Mouse (Mus musculus): ENCODE results near the gene Cbr2. TPM values are rescaled to one million over a fixed set of nuclear protein-coding genes. Genes with fewer than 3 reads are reported as not detected.

Gene Cbr2
- polyA plus RNA-seq, 1 experiment, result 5.8 TPM

DNA sequence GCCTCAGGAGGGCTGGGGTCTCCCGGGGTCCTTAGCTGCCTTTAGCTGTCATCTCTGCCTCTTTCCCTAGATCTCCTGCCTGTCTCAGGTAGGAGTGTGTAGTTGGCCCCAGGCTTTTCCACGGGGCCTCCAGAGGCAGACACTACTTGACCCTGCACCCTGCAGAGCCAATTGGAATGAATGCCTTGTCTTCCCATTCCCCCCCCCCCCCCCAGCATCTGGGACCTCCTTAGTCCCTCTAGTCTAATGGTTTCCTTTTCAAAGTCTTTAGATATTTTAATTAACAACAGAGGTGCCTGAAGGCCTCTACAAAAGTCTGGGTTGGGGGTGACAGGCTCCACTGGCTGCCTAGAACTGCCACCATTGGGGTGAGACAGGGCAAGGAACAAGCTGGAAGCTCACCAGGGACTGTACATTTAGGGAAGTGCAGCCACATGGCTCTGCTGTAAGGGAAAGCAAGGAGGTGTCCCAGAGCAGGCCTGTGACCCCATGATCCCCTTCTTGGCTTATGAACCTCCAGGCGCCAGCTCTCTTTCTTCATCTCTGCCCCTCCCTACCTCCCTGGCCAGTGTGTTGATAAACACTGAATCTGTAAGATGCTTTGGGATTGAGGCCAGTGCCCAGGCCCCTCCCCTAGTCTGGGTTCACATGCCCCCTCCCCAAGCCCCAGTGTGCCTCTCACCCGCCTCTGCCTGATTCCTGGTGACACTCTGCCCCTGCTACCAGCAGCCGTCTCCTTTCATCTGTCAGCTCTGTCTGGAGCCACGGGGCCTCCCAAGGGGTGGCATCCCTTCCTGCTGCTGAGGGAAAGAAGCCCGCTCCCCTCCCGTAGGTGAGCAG, 27.2 kb downstream of the Cbr2 start:
- Histone ChIP-seq H3K27ac (ENCODE audit: insufficient read depth, low read length) (no peak overlapping the region), H3K4me3 (ENCODE audit: extremely low read depth, insufficient read depth, insufficient read length) (no peak overlapping the region), H3K27me3 (ENCODE audit: control insufficient read depth, insufficient read depth, low read length) (no peaks in the 10 kb centered on the region), H3K4me1 (ENCODE audit: control insufficient read depth, insufficient read depth, insufficient read length) (no peaks in the 10 kb centered on the region), H3K36me3 (ENCODE audit: control insufficient read depth, insufficient read depth, low read length) (peaks cover 17% of the 10 kb centered on the region; the same call in 1 of the 2 replicates)
- DNase-seq (ENCODE audit: low read depth in 1 of 2, low spot score in 2 of 2), result no peak
- 76% methylated on average over 8 of the region's 8 CpGs for WGBS
- TF ChIP-seq CTCF (IDR thresholded peaks at IDR 0.05; ENCODE audit: extremely low read depth, insufficient read depth, insufficient read length, insufficient replicate concordance) (no peak), POLR2A (IDR thresholded peaks at IDR 0.05; ENCODE audit: low read depth, low read length) (no peak)

DNA sequence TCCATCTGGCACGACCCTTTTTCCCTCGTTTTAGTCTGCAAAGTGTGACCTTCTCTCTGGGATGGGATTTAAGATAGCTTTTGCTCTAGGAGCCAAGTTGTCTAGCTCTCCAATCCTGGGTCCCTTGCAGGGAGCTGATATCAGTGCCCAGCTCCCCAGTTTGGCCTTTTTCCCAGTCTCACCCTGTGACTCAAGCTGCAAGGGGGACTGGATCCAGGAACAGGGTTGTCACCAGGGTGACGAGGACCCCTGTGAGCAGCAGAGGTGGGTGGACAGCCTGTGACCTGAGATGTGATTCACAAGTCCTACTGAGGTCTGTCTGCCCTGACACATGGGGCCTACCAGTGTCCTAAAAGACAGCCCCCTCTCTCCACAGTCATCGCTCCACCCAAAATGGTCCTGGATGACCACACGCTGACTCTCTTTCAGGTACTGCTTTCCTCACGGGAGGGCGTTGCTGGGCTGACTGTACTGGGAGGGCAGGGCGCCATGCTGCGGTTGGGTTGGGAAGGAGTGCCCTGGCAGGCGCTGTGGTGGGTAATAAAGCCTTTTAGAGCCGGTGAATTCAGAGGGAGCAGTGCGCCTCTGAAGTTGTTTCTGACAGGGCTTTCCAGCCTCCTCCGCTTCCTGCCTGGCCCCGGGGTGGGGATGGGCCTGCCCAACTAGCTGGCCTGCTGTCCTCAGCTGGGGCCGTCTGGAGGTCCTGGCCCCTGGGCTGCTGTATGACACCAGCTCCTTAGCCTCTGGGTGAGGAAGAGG, 28.0 kb downstream of the Cbr2 start:
- TF ChIP-seq CTCF (IDR thresholded peaks at IDR 0.05; ENCODE audit: extremely low read depth, insufficient read depth, insufficient read length, insufficient replicate concordance) (no peak), POLR2A (IDR thresholded peaks at IDR 0.05; ENCODE audit: low read depth, low read length) (no peak)
- no peak for DNase-seq (ENCODE audit: low read depth in 1 of 2, low spot score in 2 of 2)
- WGBS, result 89% methylated on average over 15 of the region's 15 CpGs
- Histone ChIP-seq H3K4me1 (ENCODE audit: control insufficient read depth, insufficient read depth, insufficient read length) (no peaks in the 10 kb centered on the region), H3K36me3 (ENCODE audit: control insufficient read depth, insufficient read depth, low read length) (peaks cover 17% of the 10 kb centered on the region; the same call in 1 of the 2 replicates), H3K27me3 (ENCODE audit: control insufficient read depth, insufficient read depth, low read length) (no peaks in the 10 kb centered on the region), H3K4me3 (ENCODE audit: extremely low read depth, insufficient read depth, insufficient read length) (no peak overlapping the region), H3K27ac (ENCODE audit: insufficient read depth, low read length) (no peak overlapping the region)

DNA sequence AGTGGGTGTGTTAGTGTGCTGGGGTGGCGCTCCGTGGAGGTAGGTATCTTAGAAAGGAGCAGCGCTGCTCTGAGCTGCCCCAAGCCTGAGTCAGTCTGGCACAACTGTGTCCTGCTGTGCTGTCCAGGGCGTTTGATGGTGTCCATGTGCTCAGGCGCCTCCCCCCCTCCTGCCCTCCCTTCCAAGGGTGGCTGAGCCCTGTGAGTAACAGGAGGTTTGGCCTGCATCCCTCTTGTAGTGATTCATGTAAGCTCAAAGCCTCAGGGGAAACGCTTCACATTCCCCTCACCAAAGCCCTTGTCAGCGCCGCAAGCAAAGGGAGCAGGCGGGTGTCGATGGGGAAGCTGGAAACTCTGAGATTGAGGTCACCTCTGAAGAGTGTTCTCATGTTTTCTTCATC, 34.2 kb downstream of the Cbr2 start:
- WGBS, result 87% methylated on average over 10 of the region's 10 CpGs
- Histone ChIP-seq H3K27ac (ENCODE audit: insufficient read depth, low read length) (no peak overlapping the region), H3K27me3 (ENCODE audit: control insufficient read depth, insufficient read depth, low read length) (no peaks in the 10 kb centered on the region), H3K4me1 (ENCODE audit: control insufficient read depth, insufficient read depth, insufficient read length) (no peaks in the 10 kb centered on the region), H3K4me3 (ENCODE audit: extremely low read depth, insufficient read depth, insufficient read length) (no peak overlapping the region), H3K36me3 (ENCODE audit: control insufficient read depth, insufficient read depth, low read length) (peaks cover 28% of the 10 kb centered on the region)
- no peak for TF ChIP-seq CTCF (IDR thresholded peaks at IDR 0.05; ENCODE audit: extremely low read depth, insufficient read depth, insufficient read length, insufficient replicate concordance)
- TF ChIP-seq POLR2A (IDR thresholded peaks at IDR 0.05; ENCODE audit: low read depth, low read length), result no peak
- DNase-seq (ENCODE audit: low read depth in 1 of 2, low spot score in 2 of 2), result no peak

DNA sequence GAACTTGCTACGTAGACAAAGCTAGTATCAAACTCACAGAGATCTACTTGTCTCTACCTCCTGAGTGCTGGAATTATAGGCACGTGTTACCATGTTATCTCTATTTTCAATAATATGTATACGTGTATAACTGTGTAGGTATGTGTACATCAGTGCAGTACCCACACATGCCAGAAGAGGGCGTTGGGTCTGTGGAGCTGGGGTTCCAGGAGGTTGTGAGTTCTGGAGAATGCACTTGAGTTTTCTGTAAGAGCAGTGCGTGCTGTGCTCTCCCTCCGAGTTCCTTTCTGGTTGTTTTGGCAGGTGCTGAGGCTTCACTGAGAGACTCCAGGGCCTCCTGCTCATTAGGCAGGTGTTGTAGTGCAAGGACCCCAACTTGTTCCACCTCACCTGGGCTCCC, 35.3 kb downstream of the Cbr2 start:
- DNase-seq (ENCODE audit: low read depth in 1 of 2, low spot score in 2 of 2), result no peak
- TF ChIP-seq POLR2A (IDR thresholded peaks at IDR 0.05; ENCODE audit: low read depth, low read length), result no peak
- peak; percentile 3; the same call in 1 of the 2 replicates for TF ChIP-seq CTCF (IDR thresholded peaks at IDR 0.05; ENCODE audit: extremely low read depth, insufficient read depth, insufficient read length, insufficient replicate concordance)
- Histone ChIP-seq H3K4me3 (ENCODE audit: extremely low read depth, insufficient read depth, insufficient read length) (no peak overlapping the region), H3K36me3 (ENCODE audit: control insufficient read depth, insufficient read depth, low read length) (peaks cover 23% of the 10 kb centered on the region), H3K27me3 (ENCODE audit: control insufficient read depth, insufficient read depth, low read length) (no peaks in the 10 kb centered on the region), H3K4me1 (ENCODE audit: control insufficient read depth, insufficient read depth, insufficient read length) (no peaks in the 10 kb centered on the region), H3K27ac (ENCODE audit: insufficient read depth, low read length) (no peak overlapping the region)
- 93% methylated on average over 6 of the region's 6 CpGs for WGBS

DNA sequence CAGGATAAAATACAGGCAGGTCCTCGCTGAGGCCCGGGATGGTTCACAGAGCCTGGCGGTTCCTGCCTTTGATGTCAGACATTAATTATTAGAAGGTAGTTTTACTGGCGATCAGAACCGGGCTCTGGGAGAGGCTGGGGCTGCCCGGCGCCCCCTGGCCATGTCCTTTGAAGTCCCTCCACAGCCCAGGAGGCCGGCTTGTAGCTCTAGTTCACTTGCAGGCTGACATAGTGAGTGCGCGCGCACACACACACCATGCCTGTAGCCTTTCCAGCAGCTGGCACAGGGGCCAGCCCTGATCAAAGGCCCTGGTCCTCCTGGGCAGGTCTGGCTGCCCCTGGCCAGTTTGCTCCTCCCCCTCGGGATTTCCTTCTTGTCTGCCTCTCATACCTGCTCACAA, 36.3 kb downstream of the Cbr2 start:
- H3K27me3 ChIP-seq (ENCODE audit: control insufficient read depth, insufficient read depth, low read length), result no peaks in the 10 kb centered on the region
- 92% methylated on average over 12 of the region's 12 CpGs for WGBS
- DNase-seq (ENCODE audit: low read depth in 1 of 2, low spot score in 2 of 2), result no peak

GRCm38 (mm10) chr11:120695184-120695583, 36.7 kb downstream of the Cbr2 start:
- Histone ChIP-seq H3K4me1 (ENCODE audit: control insufficient read depth, insufficient read depth, insufficient read length) (no peaks in the 10 kb centered on the region), H3K27ac (ENCODE audit: insufficient read depth, low read length) (no peak overlapping the region), H3K36me3 (ENCODE audit: control insufficient read depth, insufficient read depth, low read length) (peaks cover 24% of the 10 kb centered on the region), H3K27me3 (ENCODE audit: control insufficient read depth, insufficient read depth, low read length) (no peaks in the 10 kb centered on the region), H3K4me3 (ENCODE audit: extremely low read depth, insufficient read depth, insufficient read length) (no peak overlapping the region)
- no peak for DNase-seq (ENCODE audit: low read depth in 1 of 2, low spot score in 2 of 2)
- TF ChIP-seq CTCF (IDR thresholded peaks at IDR 0.05; ENCODE audit: extremely low read depth, insufficient read depth, insufficient read length, insufficient replicate concordance), result no peak
- TF ChIP-seq POLR2A (IDR thresholded peaks at IDR 0.05; ENCODE audit: low read depth, low read length), result no peak
- 91% methylated on average over 4 of the region's 4 CpGs for WGBS

More for the DNA sequence above, 36.3 kb downstream of the Cbr2 start:
- peaks cover 20% of the 10 kb centered on the region for H3K36me3 ChIP-seq (ENCODE audit: control insufficient read depth, insufficient read depth, low read length)
- no peaks in the 10 kb centered on the region for H3K4me1 ChIP-seq (ENCODE audit: control insufficient read depth, insufficient read depth, insufficient read length)
- H3K27ac ChIP-seq (ENCODE audit: insufficient read depth, low read length), result no peak overlapping the region
- no peak overlapping the region for H3K4me3 ChIP-seq (ENCODE audit: extremely low read depth, insufficient read depth, insufficient read length)
- TF ChIP-seq POLR2A (IDR thresholded peaks at IDR 0.05; ENCODE audit: low read depth, low read length), result no peak
- TF ChIP-seq CTCF (IDR thresholded peaks at IDR 0.05; ENCODE audit: extremely low read depth, insufficient read depth, insufficient read length, insufficient replicate concordance), result no peak
